Mouse (Mus musculus) G1E (cell line): ENCODE results near the gene Naif1.

Experiments used
- CTCF ChIP-seq: IDR thresholded peaks from 2 replicates; pipeline ENCODE4 v1.5.1; 2012; ENCODE audit warnings: low read depth, low read length, inconsistent platforms, mixed read lengths
- GATA1 ChIP-seq: IDR thresholded peaks from 2 replicates; pipeline ENCODE4 v1.6.1; 2012; ENCODE audit warnings: borderline replicate concordance, low read length, inconsistent platforms, mixed read lengths
- GATA2 ChIP-seq: IDR thresholded peaks from 2 replicates; pipeline ENCODE4 v1.6.1; 2012; ENCODE audit warnings: low read depth, low read length, inconsistent platforms, borderline replicate concordance
- POLR2AphosphoS5 ChIP-seq: IDR thresholded peaks from 2 replicates; pipeline ENCODE4 v1.6.1; 2012; ENCODE audit warnings: low read depth, low read length, inconsistent platforms; ENCODE audit not compliant: insufficient replicate concordance
- TAL1 ChIP-seq: conservative IDR thresholded peaks from 2 replicates; pipeline ENCODE4 v1.6.1; 2012; ENCODE audit warnings: low read depth, low read length, inconsistent platforms, mixed read lengths

GRCm38 (mm10) chr2:32441550-32441949 is 8.7 kb upstream of the Naif1 start:
- TF ChIP-seq CTCF (no peak), POLR2AphosphoS5 (no peak), GATA1 (no peak), TAL1 (no peak), GATA2 (no peak)
